Mouse (Mus musculus) hindbrain, embryonic 16.5 days (tissue): Measurements from ENCODE around the gene Ttf1. TPM values are rescaled to one million over a fixed set of nuclear protein-coding genes. Genes with fewer than 3 reads are reported as not detected.
"Not testable (repeated sequence)": the region's sequence is repeated elsewhere in the genome, so short reads cannot be mapped to it uniquely, and the experiment has no call there.

Experiments used
- ATAC-seq: fragments of 200-750 bp; cut with Nextera tagmentation; 2 replicates; pipeline ENCODE4 v1.8.0; 2017; ENCODE audit warnings: moderate TSS enrichment, moderate library complexity
- H3K27ac ChIP-seq: fragments of 300-500 bp; sonication (generic); 2 replicates; pipeline ENCODE4 v1.5.1; 2014; ENCODE audit warnings: low read depth, mild to moderate bottlenecking, control low read depth, low read length, moderate library complexity
- H3K27me3 ChIP-seq: fragments of 300-500 bp; sonication (generic); replicated peaks from 2 replicates; pipeline ENCODE4 v1.6.1; 2014; ENCODE audit warnings: low read length; ENCODE audit not compliant: control insufficient read depth, insufficient read depth
- H3K36me3 ChIP-seq: fragments of 300-500 bp; sonication (generic); 2 replicates; pipeline ENCODE4 v1.6.1; 2014; ENCODE audit warnings: mild to moderate bottlenecking, low read length, moderate library complexity, mixed read lengths; ENCODE audit not compliant: control insufficient read depth, insufficient read depth
- H3K4me1 ChIP-seq: fragments of 300-500 bp; sonication (generic); 2 replicates; pipeline ENCODE4 v1.6.1; 2014; ENCODE audit warnings: low read depth, low read length; ENCODE audit not compliant: control insufficient read depth, insufficient read depth
- H3K4me2 ChIP-seq: fragments of 300-500 bp; sonication (generic); 2 replicates; pipeline ENCODE4 v1.6.1; 2014; ENCODE audit warnings: mild to moderate bottlenecking, low read length, control low read depth, moderate library complexity
- H3K4me3 ChIP-seq: fragments of 300-500 bp; sonication (generic); 2 replicates; pipeline ENCODE4 v1.5.1; 2014; ENCODE audit warnings: mild to moderate bottlenecking, low read length, control low read depth, moderate library complexity
- H3K9ac ChIP-seq: fragments of 300-500 bp; sonication (generic); 2 replicates; pipeline ENCODE4 v1.6.1; 2014; ENCODE audit warnings: low read depth, mild to moderate bottlenecking, control low read depth, low read length, moderate library complexity
- H3K9me3 ChIP-seq: fragments of 300-500 bp; sonication (generic); 2 replicates; pipeline ENCODE4 v1.6.1; 2014; ENCODE audit warnings: mild to moderate bottlenecking, low read length, moderate library complexity; ENCODE audit not compliant: control insufficient read depth
- WGBS: fragments of 180-500 bp; shearing (Covaris S2); extraction: QIAGEN DNeasy Blood & Tissue Kit; methylation state at CpG from one replicate; pipeline ENCODE4 v1.1.7; 2014; 5-methylcytosine and 5-hydroxymethylcytosine counted together
- polyA plus RNA-seq: library from polyadenylated mRNA; unstranded; fragments of >200 nt; fragmentation: Nextera tagmentation; extraction: Ambion mirVana; gene quantifications from 2 replicates; pipeline ENCODE4 v1.2.1, GENCODE M21; 2015

The Ttf1 gene
- polyA plus RNA-seq, 1 experiment from 2014 or later: 6.7 TPM

DNA sequence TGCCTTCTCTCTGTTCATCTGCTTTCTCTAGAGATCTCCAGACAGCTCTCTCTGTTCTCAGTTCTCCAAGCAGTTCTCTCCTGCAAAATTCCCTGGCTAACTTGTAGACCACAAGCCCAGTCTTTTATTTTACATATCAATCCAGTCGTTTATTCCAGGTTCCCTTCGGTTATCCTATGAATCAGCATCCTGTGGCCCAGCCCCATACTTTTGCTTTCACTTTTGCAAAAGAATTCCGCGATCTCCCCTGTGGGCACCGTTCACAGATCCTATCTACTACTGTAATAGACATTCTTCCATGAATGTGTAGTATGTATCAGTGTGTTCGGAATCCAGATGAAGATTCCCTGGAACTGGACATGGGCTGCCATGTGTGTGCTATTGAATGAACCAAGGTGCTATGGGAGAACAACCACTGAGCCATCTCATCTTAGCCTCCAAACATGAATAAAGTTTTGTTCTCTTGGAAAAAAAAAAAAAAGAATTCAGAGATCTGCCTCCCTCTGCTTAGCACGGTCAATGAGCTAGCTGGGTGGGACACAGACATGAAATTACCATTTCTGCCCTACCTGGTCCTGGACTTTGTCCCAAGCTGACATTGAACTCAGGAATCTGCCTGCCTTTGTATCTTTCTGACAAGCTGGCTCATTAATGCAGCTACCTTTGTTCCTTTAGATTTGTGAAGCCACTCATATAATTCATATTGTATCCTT is 40.9 kb downstream of the Ttf1 start:
- no peaks in the 10 kb centered on the region for H3K36me3 ChIP-seq
- H3K27ac ChIP-seq: no peak overlapping the region
- no peaks in the 10 kb centered on the region for H3K9me3 ChIP-seq
- no peak for ATAC-seq
- H3K4me2 ChIP-seq: no peak overlapping the region
- no peaks in the 10 kb centered on the region for H3K27me3 ChIP-seq
- no peak overlapping the region for H3K4me3 ChIP-seq
- no peak overlapping the region for H3K9ac ChIP-seq
- no peaks in the 10 kb centered on the region for H3K4me1 ChIP-seq
- 75% methylated on average over 7 of the region's 7 CpGs for WGBS

DNA sequence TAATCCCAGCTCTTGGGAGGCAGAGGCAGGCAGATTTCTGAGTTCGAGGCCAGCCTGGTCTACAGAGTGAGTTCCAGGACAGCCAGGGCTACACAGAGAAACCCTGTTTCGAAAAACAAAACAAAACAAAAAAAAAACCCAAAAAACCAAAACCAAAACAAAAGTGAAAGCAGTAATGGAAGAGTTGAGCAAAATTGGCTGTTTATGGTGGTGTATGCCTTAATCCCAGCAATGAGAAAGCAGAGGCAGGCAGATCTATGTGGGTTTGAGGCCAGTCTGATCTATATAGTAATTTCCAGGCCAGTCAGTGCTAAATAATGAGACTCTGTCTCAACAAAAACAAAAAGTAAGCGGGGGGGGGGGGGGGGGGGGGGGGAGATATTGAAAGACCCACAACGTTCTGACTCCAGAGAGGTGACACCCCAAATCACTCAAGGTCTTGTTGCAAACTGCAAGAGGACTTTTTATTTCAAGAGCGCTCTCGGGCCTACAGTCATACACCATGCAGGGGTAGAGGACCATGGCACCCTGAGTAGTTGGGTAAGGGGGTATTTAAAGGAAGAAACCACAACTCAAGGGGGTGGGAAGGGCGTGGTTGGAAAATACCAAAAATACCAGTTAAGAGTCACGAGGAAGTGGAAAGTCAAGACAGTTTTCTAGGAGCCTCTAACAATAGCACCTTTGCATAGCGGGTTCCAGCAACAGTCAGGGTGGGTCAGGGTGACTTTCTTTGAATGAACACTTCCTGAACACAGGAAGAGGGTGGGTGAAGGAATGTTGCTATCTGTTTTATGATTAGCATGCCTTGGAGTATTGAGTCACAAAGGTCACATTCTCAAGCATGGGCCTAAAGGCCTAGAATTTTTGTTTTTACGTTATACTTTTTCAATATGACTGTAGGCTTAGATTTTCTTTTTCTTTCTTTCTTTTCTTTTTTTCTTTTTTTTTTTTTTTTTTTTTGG is 42.6 kb downstream of the Ttf1 start:
- not testable (repeated sequence) for H3K9me3 ChIP-seq, H3K27me3 ChIP-seq, H3K9ac ChIP-seq, ATAC-seq, H3K4me2 ChIP-seq, H3K4me1 ChIP-seq, H3K4me3 ChIP-seq, H3K36me3 ChIP-seq, H3K27ac ChIP-seq
- 89% methylated on average over 9 of the region's 10 CpGs for WGBS

DNA sequence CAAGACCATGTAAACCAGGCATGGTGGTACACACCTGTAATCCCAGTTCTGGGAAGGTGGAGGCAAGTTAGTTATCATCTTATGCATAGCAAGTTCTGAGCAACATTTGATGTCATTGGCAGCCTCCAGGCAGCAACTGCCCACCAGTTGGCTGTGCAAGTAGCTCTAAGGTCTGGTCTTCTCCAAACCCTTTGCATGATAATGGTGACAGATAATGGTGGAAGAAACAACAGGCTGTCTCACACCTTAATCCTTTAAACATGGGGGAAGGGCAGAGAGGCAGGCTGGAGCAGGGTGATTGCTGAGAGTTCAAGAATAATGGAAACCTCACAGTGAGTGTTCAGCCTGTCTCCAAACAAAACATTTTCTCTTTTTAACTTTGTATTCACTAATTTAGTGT is 60.9 kb downstream of the Ttf1 start:
- ATAC-seq: no peak
- Histone ChIP-seq H3K9ac (no peak overlapping the region), H3K4me2 (no peak overlapping the region), H3K4me3 (no peak overlapping the region), H3K4me1 (peaks cover under 1% of the 10 kb centered on the region), H3K9me3 (no peaks in the 10 kb centered on the region), H3K36me3 (no peaks in the 10 kb centered on the region), H3K27ac (no peak overlapping the region), H3K27me3 (no peaks in the 10 kb centered on the region)

DNA sequence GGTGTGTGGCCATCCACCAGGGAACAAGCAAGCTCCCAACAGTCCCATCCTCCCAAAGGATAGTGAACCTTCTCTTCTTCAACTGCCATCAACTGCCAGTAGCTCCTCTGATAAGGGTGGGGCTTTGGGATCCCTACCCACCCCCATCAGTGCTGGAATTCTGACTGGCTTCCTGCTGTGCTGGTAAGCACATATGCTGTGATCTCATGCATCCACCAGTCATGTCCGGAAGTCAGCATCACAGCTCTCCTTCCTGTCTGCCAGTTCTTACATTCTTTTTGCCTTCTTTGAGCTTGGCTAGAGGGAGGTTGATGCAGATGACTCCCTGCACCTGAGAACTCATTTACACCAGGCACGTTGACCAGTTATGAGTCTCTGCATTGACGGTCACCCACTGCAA is 62.4 kb downstream of the Ttf1 start:
- Histone ChIP-seq H3K9ac (no peak overlapping the region), H3K27me3 (no peaks in the 10 kb centered on the region), H3K9me3 (no peaks in the 10 kb centered on the region), H3K27ac (no peak overlapping the region), H3K36me3 (no peaks in the 10 kb centered on the region), H3K4me1 (peaks cover 11% of the 10 kb centered on the region), H3K4me2 (no peak overlapping the region), H3K4me3 (no peak overlapping the region)
- 82% methylated on average over 3 of the region's 3 CpGs for WGBS
- no peak for ATAC-seq

DNA sequence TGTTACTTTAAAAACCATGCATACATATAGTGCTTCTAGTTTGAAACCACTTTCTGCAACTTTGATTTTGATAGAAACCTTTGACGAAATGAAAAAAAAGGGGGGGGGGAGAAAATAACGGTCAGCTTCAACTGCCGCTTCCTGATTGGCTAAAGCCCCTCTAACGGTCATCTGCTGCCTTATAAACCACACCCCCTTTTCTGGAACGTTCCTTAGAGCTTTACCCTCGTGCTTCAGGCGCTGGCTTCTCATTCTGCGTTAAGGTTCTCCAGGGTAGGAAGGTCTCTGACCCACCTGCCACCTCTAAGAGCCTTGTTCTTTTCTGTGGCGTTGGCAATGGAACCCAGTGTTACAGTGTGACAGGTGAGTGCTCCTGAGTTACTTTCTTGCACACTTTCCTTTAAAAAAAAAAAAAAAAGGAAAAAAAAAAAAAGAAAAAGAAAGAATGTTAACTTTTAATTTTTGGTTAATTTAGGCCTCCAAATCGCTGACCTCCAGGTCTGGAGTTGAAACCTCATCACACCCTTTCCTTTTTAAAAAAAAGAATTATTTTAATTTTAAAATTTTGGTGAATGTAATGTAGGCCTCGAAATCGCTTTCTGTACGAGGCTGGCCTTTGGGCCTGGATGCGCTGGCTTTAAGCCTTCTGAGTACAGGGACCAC is 64.0 kb downstream of the Ttf1 start, which contains the start of gene Setx:
Gene Setx, plus strand, starts transcription at position 275 of the 663 bp plus-strand sequence.
- H3K36me3 ChIP-seq: peaks cover 4% of the 10 kb centered on the region; the same call in 1 of the 2 replicates

DNA sequence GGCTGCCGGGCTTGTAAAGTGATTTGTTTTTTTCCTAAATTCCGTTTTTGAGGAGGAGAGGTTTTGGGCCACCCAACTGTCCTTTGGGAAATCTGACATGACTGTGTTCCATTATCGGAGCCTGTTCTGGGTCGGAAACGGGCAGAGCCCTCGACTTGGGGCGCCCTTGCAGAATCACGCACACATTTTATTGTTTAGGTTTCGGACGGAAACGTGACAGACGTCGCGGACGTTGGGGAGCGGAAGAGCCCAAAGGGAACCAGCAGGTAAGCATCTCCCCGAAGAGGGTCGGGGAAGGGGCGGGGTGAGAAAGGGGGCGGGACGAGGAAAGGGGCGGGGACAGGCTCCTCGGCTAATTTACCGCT is 64.5 kb downstream of the Ttf1 start:
- peak overlapping the region; percentile 81 for H3K4me2 ChIP-seq
- H3K9ac ChIP-seq: peak overlapping the region; percentile 93
- H3K27ac ChIP-seq: peak overlapping the region; percentile 93
- ATAC-seq: no peak
- H3K27me3 ChIP-seq: no peaks in the 10 kb centered on the region
- H3K9me3 ChIP-seq: no peaks in the 10 kb centered on the region
- peaks cover 11% of the 10 kb centered on the region for H3K4me1 ChIP-seq
- 0% methylated on average over 23 of the region's 24 CpGs for WGBS
- H3K36me3 ChIP-seq: peaks cover 9% of the 10 kb centered on the region
- peak overlapping the region; percentile 88 for H3K4me3 ChIP-seq

More for the DNA sequence above, 64.0 kb downstream of the Ttf1 start, which contains the start of gene Setx:
- Histone ChIP-seq H3K27ac (peak within 1 kb of the TSS; percentile 93), H3K4me2 (peak within 1 kb of the TSS; percentile 81), H3K4me3 (peak within 1 kb of the TSS; percentile 88), H3K9ac (peak within 1 kb of the TSS; percentile 93), H3K4me1 (peaks cover 11% of the 10 kb centered on the region), H3K9me3 (no peaks in the 10 kb centered on the region), H3K27me3 (no peaks in the 10 kb centered on the region)
- no peak for ATAC-seq
- WGBS: 68% methylated on average over 14 of the region's 14 CpGs

DNA sequence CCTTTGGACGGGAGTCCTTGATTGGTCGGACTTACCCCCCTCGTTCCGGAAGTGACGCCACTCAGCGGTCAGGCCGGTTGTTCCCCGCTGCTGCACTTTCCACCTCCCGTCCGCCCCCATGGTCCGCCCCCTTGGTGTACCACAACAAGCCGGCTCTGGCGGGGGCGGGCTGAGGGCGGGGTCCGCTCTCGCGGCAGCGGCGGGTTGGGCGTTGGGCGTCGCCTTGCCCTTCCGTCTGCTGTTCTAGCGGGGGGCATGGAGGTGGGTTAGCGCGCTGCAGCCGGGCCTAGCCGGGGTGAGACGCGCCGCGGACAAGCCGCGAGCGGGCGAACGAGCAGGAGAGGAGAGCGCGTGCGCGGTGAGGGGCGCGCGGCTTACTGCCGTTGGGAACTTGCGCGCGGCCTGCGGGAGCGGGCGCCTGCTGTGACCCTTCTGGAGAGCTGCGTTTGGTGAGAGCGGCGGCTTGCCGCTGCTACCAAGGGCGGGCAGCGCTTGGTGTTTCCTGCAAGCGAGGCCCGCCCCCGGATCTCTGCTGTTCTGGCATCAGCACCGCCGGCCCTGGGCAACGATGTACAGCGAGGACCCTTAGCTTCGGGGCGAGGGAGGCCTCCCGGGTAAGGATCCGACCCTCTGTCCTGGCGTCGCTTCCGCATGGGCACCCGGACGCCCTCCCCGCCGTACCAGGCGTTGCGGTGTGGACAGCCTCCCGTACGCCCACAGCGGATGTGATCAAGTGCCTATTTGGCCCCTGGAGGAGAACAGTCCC is 65.1 kb downstream of the Ttf1 start:
- no peaks in the 10 kb centered on the region for H3K9me3 ChIP-seq

DNA sequence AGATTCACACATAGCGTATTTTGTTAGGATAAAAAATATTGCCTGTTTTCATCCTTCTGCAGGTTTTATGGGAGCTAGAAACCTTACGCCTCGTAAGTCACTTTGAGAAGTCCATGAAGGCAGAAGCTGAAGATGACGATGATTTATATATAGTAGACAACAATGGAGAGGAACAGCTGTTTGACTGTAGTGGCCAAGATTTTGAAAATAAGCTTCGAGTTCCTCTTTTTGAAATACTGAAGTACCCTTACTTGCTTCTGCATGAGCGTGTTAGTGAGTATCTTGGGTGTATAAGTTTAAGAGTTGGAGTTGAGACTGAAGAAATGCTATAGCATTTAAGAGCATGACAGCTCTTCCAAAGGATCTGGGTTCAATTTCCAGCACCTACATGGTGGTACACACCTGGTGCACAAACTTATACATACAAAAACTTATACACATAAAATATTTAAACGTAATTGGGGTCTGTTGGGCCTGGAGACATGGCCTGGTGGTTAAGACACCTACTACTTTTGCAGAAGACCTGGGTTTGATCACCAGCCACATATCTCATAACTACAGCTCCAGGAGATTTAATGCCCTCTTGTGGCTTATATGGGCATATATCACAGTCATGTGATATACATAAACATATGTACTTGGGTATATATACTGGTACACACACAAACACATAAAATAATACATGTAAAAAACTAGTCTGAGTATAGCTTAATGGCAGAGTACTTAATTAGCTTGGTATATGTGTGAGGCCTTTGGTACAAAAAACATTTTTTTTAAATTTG is 70.2 kb downstream of the Ttf1 start:
- peaks cover 24% of the 10 kb centered on the region for H3K36me3 ChIP-seq
- no peak overlapping the region for H3K9ac ChIP-seq
- peaks cover 11% of the 10 kb centered on the region for H3K4me1 ChIP-seq
- no peak overlapping the region for H3K4me2 ChIP-seq
- H3K9me3 ChIP-seq: no peaks in the 10 kb centered on the region
- H3K27ac ChIP-seq: no peak overlapping the region
- no peak overlapping the region for H3K4me3 ChIP-seq
- H3K27me3 ChIP-seq: no peaks in the 10 kb centered on the region
- WGBS: 95% methylated on average over 7 of the region's 7 CpGs
- ATAC-seq: no peak

More for the DNA sequence above, 65.1 kb downstream of the Ttf1 start:
- Histone ChIP-seq H3K36me3 (peaks cover 13% of the 10 kb centered on the region), H3K4me1 (peaks cover 11% of the 10 kb centered on the region), H3K27me3 (no peaks in the 10 kb centered on the region), H3K27ac (peak overlapping the region; percentile 93), H3K9ac (peak overlapping the region; percentile 93), H3K4me3 (peak overlapping the region; percentile 88), H3K4me2 (peak overlapping the region; percentile 81)
- WGBS: under 1% methylated on average over 69 of the region's 81 CpGs
- ATAC-seq: peak; percentile 98
